Mouse (Mus musculus) urinary bladder, adult 2 months (tissue): ENCODE measurements around the gene Gm10719. TPM values are rescaled to one million over a fixed set of nuclear protein-coding genes. Genes with fewer than 3 reads are reported as not detected.
"Not testable (repeated sequence)": the region's sequence is repeated elsewhere in the genome, so short reads cannot be mapped to it uniquely, and the experiment has no call there.

Source experiments
- DNase-seq: peaks from one replicate; pipeline ENCODE4 v3.0.0; 2022; ENCODE audit warnings: low spot score
- polyA plus RNA-seq: library from polyadenylated mRNA; depleted of rRNA; stranded (reverse); fragments of >200 nt; gene quantifications from 2 replicates; pipeline ENCODE4 v1.2.3, GENCODE M21; 2012; rRNA removed

The Gm10719 gene
- polyA plus RNA-seq, 1 experiment, result not detected

DNA sequence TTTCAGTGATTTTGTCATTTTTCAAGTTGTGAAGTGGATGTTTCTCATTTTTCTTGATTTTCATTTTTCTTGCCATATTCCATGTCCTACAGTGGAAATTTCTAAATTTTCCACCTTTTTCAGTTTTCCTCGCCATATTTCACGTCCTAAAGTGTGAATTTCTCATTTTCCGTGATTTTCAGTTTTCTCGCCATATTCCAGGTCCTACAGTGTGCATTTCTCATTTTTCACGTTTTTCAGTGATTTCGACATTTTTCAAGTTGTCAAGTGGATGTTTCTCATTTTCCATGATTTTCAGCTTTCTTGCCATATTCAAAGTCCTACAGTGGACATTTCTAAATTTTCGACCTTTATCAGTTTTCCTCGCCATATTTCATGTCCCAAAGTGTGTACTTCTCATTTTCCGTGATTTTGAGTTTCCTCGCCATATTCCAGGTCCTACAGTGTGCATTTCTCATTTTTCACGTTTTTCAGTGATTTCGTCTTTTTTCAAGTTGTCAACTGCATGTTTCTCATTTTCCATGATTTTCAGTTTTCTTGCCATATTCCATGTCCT, 7.8 kb downstream of the Gm10719 start, which contains the start of gene Gm10717:
Gene Gm10717 (plus strand): TSS at position 506 of the 556 bp plus-strand sequence.
- not testable (repeated sequence) for DNase-seq

DNA sequence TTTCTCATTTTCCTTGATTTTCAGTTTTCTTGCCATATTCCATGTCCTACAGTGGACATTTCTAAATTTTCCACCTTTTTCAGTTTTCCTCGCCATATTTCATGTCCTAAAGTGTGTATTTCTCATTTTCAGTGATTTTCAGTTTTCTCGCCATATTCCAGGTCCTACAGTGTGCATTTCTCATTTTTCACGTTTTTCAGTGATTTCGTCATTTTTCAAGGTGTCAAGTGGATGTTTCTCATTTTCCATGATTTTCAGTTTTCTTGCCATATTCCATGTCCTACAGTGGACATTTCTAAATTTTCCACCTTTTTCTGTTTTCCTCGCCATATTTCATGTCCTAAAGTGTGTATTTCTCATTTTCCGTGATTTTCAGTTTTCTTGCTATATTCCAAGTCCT, 8.4 kb downstream of the Gm10719 start:
- DNase-seq, result not testable (repeated sequence)

DNA sequence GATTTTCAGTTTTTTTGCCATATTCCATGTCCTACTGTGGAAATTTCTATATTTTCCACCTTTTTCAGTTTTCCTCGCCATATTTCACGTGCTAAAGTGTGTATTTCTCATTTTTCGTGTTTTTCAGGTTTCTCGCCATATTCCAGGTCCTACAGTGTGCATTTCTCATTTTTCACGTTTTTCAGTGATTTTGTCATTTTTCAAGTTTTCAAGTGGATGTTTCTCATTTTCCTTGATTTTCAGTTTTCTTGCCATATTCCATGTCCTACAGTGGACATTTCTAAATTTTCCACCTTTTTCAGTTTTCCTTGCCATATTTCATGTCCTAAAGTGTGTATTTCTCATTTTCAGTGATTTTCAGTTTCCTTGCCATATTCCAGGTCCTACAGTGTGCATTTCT, 8.9 kb downstream of the Gm10719 start:
- not testable (repeated sequence) for DNase-seq

DNA sequence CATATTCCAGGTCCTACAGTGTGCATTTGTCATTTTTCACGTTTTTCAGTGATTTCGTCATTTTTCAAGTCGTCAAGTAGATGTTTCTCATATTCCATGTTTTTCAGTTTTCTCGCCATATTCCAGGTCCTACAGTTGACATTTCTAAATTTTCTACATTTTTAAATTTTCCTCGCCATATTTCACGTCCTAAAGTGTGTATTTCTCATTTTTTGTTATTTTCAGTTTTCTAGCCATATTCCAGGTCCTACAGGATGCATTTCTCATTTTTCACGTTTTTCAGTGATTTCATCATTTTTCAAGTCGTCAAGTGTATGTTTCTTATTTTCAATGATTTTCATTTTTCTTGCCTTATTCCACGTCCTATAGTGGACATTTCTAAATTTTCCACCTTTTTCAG, 9.5 kb downstream of the Gm10719 start:
- DNase-seq, result not testable (repeated sequence)

DNA sequence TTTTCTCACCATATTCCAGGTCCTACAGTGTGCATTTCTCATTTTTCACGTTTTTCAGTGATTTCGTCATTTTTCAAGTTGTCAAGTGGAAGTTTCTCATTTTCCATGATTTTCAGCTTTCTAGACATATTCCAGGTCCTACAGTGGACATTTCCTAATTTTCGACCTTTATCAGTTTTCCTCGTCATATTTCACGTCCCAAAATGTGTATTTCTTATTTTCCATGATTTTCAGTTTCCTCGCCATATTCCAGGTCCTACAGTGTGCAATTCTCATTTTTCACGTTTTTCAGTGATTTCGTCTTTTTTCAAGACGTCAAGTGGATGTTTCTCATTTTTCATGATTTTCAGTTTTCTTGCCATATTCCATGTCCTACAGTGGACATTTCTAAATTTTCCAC, 10.0 kb downstream of the Gm10719 start:
- not testable (repeated sequence) for DNase-seq

DNA sequence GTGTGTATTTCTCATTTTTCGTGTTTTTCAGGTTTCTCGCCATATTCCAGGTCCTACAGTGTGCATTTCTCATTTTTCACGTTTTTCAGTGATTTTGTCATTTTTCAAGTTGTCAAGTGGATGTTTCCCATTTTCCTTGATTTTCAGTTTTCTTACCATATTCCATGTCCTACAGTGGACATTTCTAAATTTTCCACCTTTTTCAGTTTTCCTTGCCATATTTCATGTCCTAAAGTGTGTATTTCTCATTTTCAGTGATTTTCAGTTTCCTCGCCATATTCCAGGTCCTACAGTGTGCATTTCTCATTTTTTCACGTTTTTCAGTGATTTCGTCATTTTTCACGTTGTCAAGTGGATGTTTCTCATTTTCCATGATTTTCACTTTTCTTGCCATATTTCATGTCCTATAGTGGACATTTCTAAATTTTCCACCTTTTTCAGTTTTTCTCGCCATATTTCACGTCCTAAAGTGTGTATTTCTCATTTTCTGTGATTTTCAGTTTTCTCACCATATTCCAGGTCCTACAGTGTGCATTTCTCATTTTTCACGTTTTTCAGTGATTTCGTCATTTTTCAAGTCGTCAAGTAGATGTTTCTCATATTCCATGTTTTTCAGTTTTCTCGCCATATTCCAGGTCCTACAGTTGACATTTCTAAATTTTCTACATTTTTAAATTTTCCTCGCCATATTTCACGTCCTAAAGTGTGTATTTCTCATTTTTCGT, 12.2 kb downstream of the Gm10719 start:
- not testable (repeated sequence) for DNase-seq

DNA sequence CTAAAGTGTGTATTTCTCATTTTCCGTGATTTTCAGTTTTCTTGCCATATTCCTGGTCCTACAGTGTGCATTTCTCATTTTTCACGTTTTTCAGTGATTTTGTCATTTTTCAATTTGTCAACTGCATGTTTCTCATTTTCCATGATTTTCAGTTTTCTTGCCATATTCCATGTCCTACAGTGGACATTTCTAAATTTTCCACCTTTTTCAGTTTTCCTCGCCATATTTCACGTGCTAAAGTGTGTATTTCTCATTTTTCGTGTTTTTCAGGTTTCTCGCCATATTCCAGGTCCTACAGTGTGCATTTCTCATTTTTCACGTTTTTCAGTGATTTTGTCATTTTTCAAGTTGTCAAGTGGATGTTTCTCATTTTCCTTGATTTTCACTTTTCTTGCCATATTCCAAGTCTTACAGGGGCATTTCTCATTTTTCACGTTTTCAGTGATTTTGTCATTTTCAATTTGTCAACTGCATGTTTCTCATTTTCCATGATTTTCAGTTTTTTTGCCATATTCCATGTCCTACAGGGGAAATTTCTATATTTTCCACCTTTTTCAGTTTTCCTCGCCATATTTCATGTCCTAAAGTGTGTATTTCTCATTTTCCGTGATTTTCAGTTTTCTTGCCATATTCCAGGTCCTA, 13.6 kb downstream of the Gm10719 start:
- DNase-seq, result not testable (repeated sequence)

DNA sequence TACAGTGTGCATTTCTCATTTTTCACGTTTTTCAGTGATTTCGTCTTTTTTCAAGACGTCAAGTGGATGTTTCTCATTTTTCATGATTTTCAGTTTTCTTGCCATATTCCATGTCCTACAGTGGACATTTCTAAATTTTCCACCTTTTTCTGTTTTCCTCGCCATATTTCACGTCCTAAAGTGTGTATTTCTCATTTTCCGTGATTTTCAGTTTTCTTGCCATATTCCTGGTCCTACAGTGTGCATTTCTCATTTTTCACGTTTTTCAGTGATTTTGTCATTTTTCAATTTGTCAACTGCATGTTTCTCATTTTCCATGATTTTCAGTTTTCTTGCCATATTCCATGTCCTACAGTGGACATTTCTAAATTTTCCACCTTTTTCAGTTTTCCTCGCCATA, 17.1 kb downstream of the Gm10719 start, which contains the start of gene Gm17535:
Gene Gm17535 (plus strand): TSS at position 301 of the 400 bp plus-strand sequence.
- not testable (repeated sequence) for DNase-seq

DNA sequence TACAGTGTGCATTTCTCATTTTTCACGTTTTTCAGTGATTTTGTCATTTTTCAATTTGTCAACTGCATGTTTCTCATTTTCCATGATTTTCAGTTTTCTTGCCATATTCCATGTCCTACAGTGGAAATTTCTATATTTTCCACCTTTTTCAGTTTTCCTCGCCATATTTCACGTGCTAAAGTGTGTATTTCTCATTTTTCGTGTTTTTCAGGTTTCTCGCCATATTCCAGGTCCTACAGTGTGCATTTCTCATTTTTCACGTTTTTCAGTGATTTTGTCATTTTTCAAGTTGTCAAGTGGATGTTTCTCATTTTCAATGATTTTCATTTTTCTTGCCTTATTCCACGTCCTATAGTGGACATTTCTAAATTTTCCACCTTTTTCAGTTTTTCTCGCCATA, 19.4 kb downstream of the Gm10719 start, which contains the start of gene Gm10715:
Gene Gm10715 (plus strand): TSS at position 301 of the 400 bp plus-strand sequence.
- DNase-seq, result not testable (repeated sequence)

DNA sequence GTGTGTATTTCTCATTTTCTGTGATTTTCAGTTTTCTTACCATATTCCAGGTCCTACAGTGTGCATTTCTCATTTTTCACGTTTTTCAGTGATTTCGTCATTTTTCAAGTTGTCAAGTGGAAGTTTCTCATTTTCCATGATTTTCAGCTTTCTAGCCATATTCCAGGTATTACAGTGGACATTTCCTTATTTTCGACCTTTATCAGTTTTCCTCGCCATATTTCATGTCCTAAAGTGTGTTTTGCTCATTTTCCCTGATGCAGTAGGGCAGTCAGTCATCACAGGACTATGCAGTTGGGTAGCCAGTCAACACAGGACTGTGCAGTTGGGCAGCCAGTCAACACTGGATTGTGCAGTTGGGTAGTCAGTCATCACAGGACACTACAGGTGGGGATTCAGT, 21.0 kb downstream of the Gm10719 start:
- not testable (repeated sequence) for DNase-seq

Other genes with a start within 250 kb of the Gm10719 start
- not detected in 2 replicates for gene Gm10722, start 16.5 kb upstream of the Gm10719 start, polyA plus RNA-seq
- gene Gm11168, start 14.1 kb upstream of the Gm10719 start, polyA plus RNA-seq, result not detected in 2 replicates
- not detected in 2 replicates for gene Gm10721, start 4.3 kb upstream of the Gm10719 start, polyA plus RNA-seq
- gene Gm10720, start 1.8 kb upstream of the Gm10719 start, polyA plus RNA-seq, result not detected in 2 replicates
- gene Gm10718, start 6.1 kb downstream of the Gm10719 start, polyA plus RNA-seq, result not detected in 2 replicates
- gene Gm10717, start 8.0 kb downstream of the Gm10719 start, polyA plus RNA-seq, result not detected in 2 replicates
- gene Gm17535, start 17.2 kb downstream of the Gm10719 start, polyA plus RNA-seq, result not detected in 2 replicates
- gene Gm10715, start 19.5 kb downstream of the Gm10719 start, polyA plus RNA-seq, result not detected in 2 replicates